Mouse (Mus musculus) heart, adult 2 months (tissue): Measurements from ENCODE around the gene Gm28041. TPM values are rescaled to one million over a fixed set of nuclear protein-coding genes. Genes with fewer than 3 reads are reported as not detected.

Experiments
- DNase-seq, 2 experiments: peaks; one replicate each; pipeline ENCODE4 v3.0.0; 2021
- H3K27ac ChIP-seq: fragments of 200-600 bp; 2 replicates; pipeline ENCODE4 v1.8.1; 2022
- H3K27me3 ChIP-seq: fragments of 200-500 bp; 2 replicates; pipeline ENCODE4 v1.6.1; 2012; ENCODE audit warnings: mild to moderate bottlenecking, low read length, inconsistent platforms, mixed read lengths; ENCODE audit not compliant: control insufficient read depth, insufficient read depth
- H3K36me3 ChIP-seq: fragments of 200-500 bp; 2 replicates; pipeline ENCODE4 v1.6.1; 2012; ENCODE audit warnings: low read length, inconsistent platforms; ENCODE audit not compliant: control insufficient read depth, insufficient read depth
- H3K4me1 ChIP-seq: fragments of 200-500 bp; 2 replicates; pipeline ENCODE4 v1.6.1; 2011; ENCODE audit warnings: low read length; ENCODE audit not compliant: control insufficient read depth, insufficient read depth
- H3K4me3 ChIP-seq: fragments of 200-600 bp; 2 replicates; pipeline ENCODE4 v1.8.1; 2022
- H3K79me2 ChIP-seq: fragments of 200-500 bp; replicated peaks from 2 replicates; pipeline ENCODE4 v1.6.1; 2012; ENCODE audit warnings: mild to moderate bottlenecking, inconsistent platforms, low read length, moderate library complexity, mixed read lengths; ENCODE audit not compliant: control insufficient read depth, insufficient read depth
- H3K9ac ChIP-seq: fragments of 200-500 bp; 2 replicates; pipeline ENCODE4 v1.6.1; 2012; ENCODE audit warnings: low read depth, mild to moderate bottlenecking, control low read depth, inconsistent platforms, low read length, mixed read lengths
- CTCF ChIP-seq: fragments of 200-600 bp; IDR thresholded peaks from 2 replicates; pipeline ENCODE4 v1.8.1; 2022; ENCODE audit warnings: antibody characterized with exemption, mild to moderate bottlenecking, moderate library complexity
- EP300 ChIP-seq: fragments of 200-500 bp; IDR thresholded peaks from 2 replicates; pipeline ENCODE4 v1.6.1; 2011; ENCODE audit warnings: low read depth, low read length, control low read depth; ENCODE audit not compliant: insufficient read depth
- POLR2A ChIP-seq: fragments of 200-500 bp; IDR thresholded peaks from 2 replicates; pipeline ENCODE4 v1.6.1; 2011; ENCODE audit warnings: mild to moderate bottlenecking, low read depth, low read length, control low read depth; ENCODE audit not compliant: insufficient read depth
- WGBS: fragments of 180-500 bp; shearing (Covaris S2); methylation state at CpG from one replicate; pipeline ENCODE4 v1.1.7; 2018; 5-methylcytosine and 5-hydroxymethylcytosine counted together
- intact Hi-C: fragments of 180-260 bp; cut with DNase I; formaldehyde crosslinking; loops from one replicate; pipeline ENCODE4 v1.15.1; 2025
- polyA plus RNA-seq: library from polyadenylated mRNA; depleted of rRNA; stranded (reverse); fragments of >200 nt; gene quantifications from 2 replicates; pipeline ENCODE4 v1.2.3, GENCODE M21; 2012; rRNA removed
- total RNA-seq, 2 experiments: library from RNA; stranded (reverse); gene quantifications; 2 replicates each; pipeline ENCODE4 v1.2.3; 2021

Gene Gm28041
- total and polyA plus RNA-seq, 3 experiments, result 1.4 to 1.7 TPM; not detected in 1

GRCm38 (mm10) chr13:67332877-67333276 is 42.7 kb downstream of the Gm28041 start:
- intact Hi-C loops, result loop anchor here (1.0 to 10.0 kb wide), 4 partner anchors 27 to 194 kb away; partner anchors contain the start of genes Gm26965, Gm28044, Zfp457 and Zfp87
- 47% methylated on average over 1 of the region's 1 CpGs for WGBS
- Histone ChIP-seq H3K27ac (peak overlapping the region; percentile 88), H3K4me3 (peak overlapping the region; percentile 55), H3K27me3 (no peaks in the 10 kb centered on the region), H3K79me2 (no peaks in the 10 kb centered on the region; the same call in 1 of the 2 replicates), H3K9ac (no peak overlapping the region; the same call in 1 of the 2 replicates), H3K36me3 (no peaks in the 10 kb centered on the region), H3K4me1 (peaks cover 4% of the 10 kb centered on the region)
- no peak for DNase-seq
- TF ChIP-seq EP300, result no peak

- Histone ChIP-seq H3K79me2 (no peaks in the 10 kb centered on the region; the same call in 1 of the 2 replicates), H3K27ac (peak within 1 kb of the TSS; percentile 88), H3K36me3 (no peaks in the 10 kb centered on the region), H3K4me1 (peaks cover 4% of the 10 kb centered on the region), H3K27me3 (no peaks in the 10 kb centered on the region), H3K4me3 (peak within 1 kb of the TSS; percentile 55), H3K9ac (peak within 1 kb of the TSS; percentile 70)
- intact Hi-C loops, result loop anchor here (1.0 to 10.0 kb wide), 4 partner anchors 26 to 195 kb away; partner anchors contain the start of genes Gm26965, Gm28044, Zfp457 and Zfp87
- TF ChIP-seq EP300, result 0 out of 2 replicates have a peak, but pooled peaks have one; percentile 48
- TF ChIP-seq POLR2A, result peak; percentile 72; the same call in 1 of the 2 replicates
- TF ChIP-seq CTCF, result peak; percentile 71
- DNase-seq, result peak; percentile 87 to 89
- WGBS, result 8% methylated on average over 17 of the region's 17 CpGs
Measured at GRCm38 (mm10) chr13:67332019-67332724, 43.4 kb downstream of the Gm28041 start, which contains the start of gene Zfp595. TSS of gene Zfp595 (minus strand) at chr13:67332570.

GRCm38 (mm10) chr13:67306718-67307117 is 68.8 kb downstream of the Gm28041 start:
- Histone ChIP-seq H3K27ac (peak overlapping the region; percentile 82), H3K79me2 (no peaks in the 10 kb centered on the region), H3K9ac (no peak overlapping the region), H3K27me3 (no peaks in the 10 kb centered on the region), H3K4me3 (peak overlapping the region; percentile 87), H3K36me3 (no peaks in the 10 kb centered on the region), H3K4me1 (peaks cover 1% of the 10 kb centered on the region)
- 8% methylated on average over 5 of the region's 5 CpGs for WGBS
- no peak for DNase-seq
- TF ChIP-seq EP300 (no peak), CTCF (no peak), POLR2A (no peak)
- intact Hi-C loops, result loop anchor here (1.0 to 10.0 kb wide), 4 partner anchors 26 to 418 kb away; partner anchors contain the start of genes Zfp595 and Zfp65

- peak; percentile 88 to 91 for DNase-seq
- TF ChIP-seq POLR2A (peak; percentile 88), CTCF (no peak)
- H3K4me3 ChIP-seq, result peak within 1 kb of the TSS; percentile 87
- peaks cover 1% of the 10 kb centered on the region for H3K4me1 ChIP-seq
- H3K9ac ChIP-seq, result peak within 1 kb of the TSS; percentile 63
- intact Hi-C loops, result loop anchor here (1.0 to 10.0 kb wide), 4 partner anchors 26 to 419 kb away; partner anchors contain the start of genes Zfp595 and Zfp65
- WGBS, result 5% methylated on average over 16 of the region's 16 CpGs
- no peaks in the 10 kb centered on the region for H3K27me3 ChIP-seq
- peak within 1 kb of the TSS; percentile 82 for H3K27ac ChIP-seq
- no peaks in the 10 kb centered on the region for H3K36me3 ChIP-seq
- no peaks in the 10 kb centered on the region for H3K79me2 ChIP-seq
Measured at GRCm38 (mm10) chr13:67305822-67306672, 69.5 kb downstream of the Gm28041 start, which contains the start of gene Zfp457. TSS of gene Zfp457 (minus strand) at chr13:67306485.

Other genes with a start within 250 kb of the Gm28041 start
- 1 to 10 TPM; 3.0 to 3.4 TPM for gene Rsl1, start 202.6 kb downstream of the Gm28041 start, total RNA-seq
- 1.5 and 2.5 TPM in 2 replicates for gene Rsl1, start 202.6 kb downstream of the Gm28041 start, polyA plus RNA-seq
- gene Zfp455, start 181.2 kb downstream of the Gm28041 start, total RNA-seq, result 1 to 10 TPM in 1 of 2 experiments, under 1 TPM in 1; 0.66 to 1.1 TPM
- gene Zfp455, start 181.2 kb downstream of the Gm28041 start, polyA plus RNA-seq, result 0.33 and 0.35 TPM in 2 replicates
- 1 to 10 TPM; 1.5 to 2.3 TPM for gene Zfp458, start 97.3 kb downstream of the Gm28041 start, total RNA-seq
- 0.25 and 0.67 TPM in 2 replicates for gene Zfp458, start 97.3 kb downstream of the Gm28041 start, polyA plus RNA-seq
- 1 to 10 TPM; 2.8 to 3.2 TPM for gene Zfp457, start 69.2 kb downstream of the Gm28041 start, total RNA-seq
- 1.0 and 2.6 TPM in 2 replicates for gene Zfp457, start 69.2 kb downstream of the Gm28041 start, polyA plus RNA-seq
- gene Zfp595, start 43.2 kb downstream of the Gm28041 start, total RNA-seq, result 1 to 10 TPM; 2.2 to 2.3 TPM
- 0.66 and 1.1 TPM in 2 replicates for gene Zfp595, start 43.2 kb downstream of the Gm28041 start, polyA plus RNA-seq
- 1 to 10 TPM in 1 of 2 experiments, under 1 TPM in 1; 0.89 to 1.6 TPM for gene Gm28044, start 15.2 kb downstream of the Gm28041 start, total RNA-seq
- 1.1 TPM in 1 of 2 replicates, not detected in the other for gene Gm28044, start 15.2 kb downstream of the Gm28041 start, polyA plus RNA-seq
- gene Zfp953, start 15.1 kb downstream of the Gm28041 start, total RNA-seq, result 1 to 10 TPM in 1 of 2 experiments, under 1 TPM in 1; 0.86 to 1.0 TPM
- gene Zfp953, start 15.1 kb downstream of the Gm28041 start, polyA plus RNA-seq, result 0.25 and 0.59 TPM in 2 replicates
- 1 to 10 TPM in 1 of 2 experiments, under 1 TPM in 1; 0.57 to 1.1 TPM for gene Zfp456, start 77 bp upstream of the Gm28041 start, total RNA-seq
- 0.12 and 0.47 TPM in 2 replicates for gene Zfp456, start 77 bp upstream of the Gm28041 start, polyA plus RNA-seq
- 1 to 10 TPM; 1.4 to 2.1 TPM for gene Zfp429, start 24.1 kb upstream of the Gm28041 start, total RNA-seq
- gene Zfp429, start 24.1 kb upstream of the Gm28041 start, polyA plus RNA-seq, result 0.66 and 3.4 TPM in 2 replicates
- under 1 TPM; 0.13 to 0.52 TPM for gene Zfp459, start 45.7 kb upstream of the Gm28041 start, total RNA-seq
- 0.12 and 0.14 TPM in 2 replicates for gene Zfp459, start 45.7 kb upstream of the Gm28041 start, polyA plus RNA-seq
- 1 to 10 TPM; 8.0 to 9.8 TPM for gene Zfp874a, start 75.9 kb upstream of the Gm28041 start, total RNA-seq
- 1.9 and 5.3 TPM in 2 replicates for gene Zfp874a, start 75.9 kb upstream of the Gm28041 start, polyA plus RNA-seq
- 10 to 100 TPM; 16.7 to 17.4 TPM for gene Zfp874b, start 108.5 kb upstream of the Gm28041 start, total RNA-seq
- 2.5 and 7.9 TPM in 2 replicates for gene Zfp874b, start 108.5 kb upstream of the Gm28041 start, polyA plus RNA-seq
- 1 to 10 TPM; 3.7 to 4.4 TPM for gene Zfp58, start 124.8 kb upstream of the Gm28041 start, total RNA-seq
- 0.80 and 1.8 TPM in 2 replicates for gene Zfp58, start 124.8 kb upstream of the Gm28041 start, polyA plus RNA-seq
- gene Gm26965, start 150.4 kb upstream of the Gm28041 start, total RNA-seq, result not detected
- not detected in 2 replicates for gene Gm26965, start 150.4 kb upstream of the Gm28041 start, polyA plus RNA-seq
- gene Zfp87, start 150.4 kb upstream of the Gm28041 start, total RNA-seq, result 1 to 10 TPM; 8.4 to 8.6 TPM
- 9.2 and 18.7 TPM in 2 replicates for gene Zfp87, start 150.4 kb upstream of the Gm28041 start, polyA plus RNA-seq
- 1 to 10 TPM; 3.0 to 3.6 TPM for gene Zfp748, start 178.1 kb upstream of the Gm28041 start, total RNA-seq
- gene Zfp748, start 178.1 kb upstream of the Gm28041 start, polyA plus RNA-seq, result 1.6 TPM in 2 replicates
- gene Zfp729b, start 234.0 kb upstream of the Gm28041 start, total RNA-seq, result 1 to 10 TPM; 3.5 to 3.9 TPM
- gene Zfp729b, start 234.0 kb upstream of the Gm28041 start, polyA plus RNA-seq, result 0.49 and 0.91 TPM in 2 replicates